Mouse (Mus musculus) naive thymus-derived CD4-positive, alpha-beta T cell, adult 5 months (primary cell): ENCODE results near the gene Tgif2. TPM values are rescaled to one million over a fixed set of nuclear protein-coding genes. Genes with fewer than 3 reads are reported as not detected.

Source experiments
- polyA plus RNA-seq: library from polyadenylated mRNA; unstranded; fragments of 100-300 nt; shearing (Covaris generic); gene quantifications from one replicate; pipeline ENCODE4 v1.2.1, GENCODE M21; 2017

The Tgif2 gene
- 65.4 TPM for polyA plus RNA-seq

DNA sequence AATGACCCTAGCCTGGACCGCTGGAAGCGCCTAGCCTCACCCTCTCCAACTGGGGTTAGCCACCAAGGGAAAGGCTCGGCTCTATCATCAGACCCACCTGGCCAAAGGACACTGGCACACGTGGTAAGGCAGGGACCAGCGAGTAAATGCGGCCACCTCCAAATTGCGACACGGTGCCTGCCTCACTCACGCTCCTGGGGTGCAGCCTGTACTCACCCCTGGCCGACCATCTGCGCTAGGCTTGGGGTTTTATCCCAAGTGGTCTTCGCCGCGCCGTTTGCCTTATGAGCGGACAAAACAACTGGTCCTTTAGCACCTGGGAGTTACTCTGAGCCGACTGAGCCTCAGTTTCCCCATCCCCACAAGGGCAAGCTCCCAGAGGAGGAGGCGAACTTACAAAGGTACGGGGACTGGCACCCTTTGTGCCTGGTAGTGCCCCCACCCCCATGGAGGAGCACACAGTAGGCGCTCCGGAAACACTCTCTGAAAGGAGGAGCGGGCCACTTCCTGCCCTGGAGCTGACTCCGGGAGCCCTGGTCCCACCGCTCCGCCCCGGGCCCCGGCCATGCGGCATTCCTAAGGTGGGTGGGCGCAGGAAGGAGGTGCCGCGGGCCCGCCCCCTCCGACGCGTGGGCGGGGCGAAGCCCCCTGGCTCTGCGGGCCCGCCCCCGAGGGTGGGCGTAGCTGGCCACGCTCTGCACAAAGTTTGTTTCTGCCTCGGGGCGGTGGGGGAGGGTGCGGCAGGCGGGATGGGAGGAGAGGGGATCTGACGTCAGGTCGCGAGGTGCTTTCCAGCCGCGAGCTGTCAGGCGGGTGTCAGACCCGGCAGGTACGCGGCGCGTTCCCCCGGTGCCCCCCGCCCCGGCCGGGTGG, at the start of gene Tgif2:
Tgif2 (plus strand) TSS at position 689 of the 873 bp plus-strand sequence.

DNA sequence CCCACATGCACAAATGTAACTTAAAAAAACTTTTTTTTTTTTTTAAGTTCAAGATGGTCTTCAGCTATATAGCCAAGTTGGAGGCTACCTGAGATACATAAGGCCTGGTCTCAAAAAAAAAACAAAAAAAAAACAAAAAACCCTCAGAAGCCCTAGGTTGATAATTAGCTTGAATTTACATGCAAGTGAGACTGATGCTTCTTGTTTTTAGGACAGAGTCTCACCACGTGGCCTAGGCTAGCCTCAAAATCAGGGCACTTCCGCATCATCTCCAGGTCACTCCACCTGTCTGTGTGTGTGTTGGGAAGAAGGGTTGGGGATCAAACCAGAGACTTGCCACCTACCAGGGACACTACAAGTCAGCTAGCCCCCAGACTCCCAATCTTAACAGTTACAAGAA, 18.0 kb downstream of the Tgif2 start, which contains the start of gene 4930518I15Rik:
4930518I15Rik (minus strand) TSS at position 112 of the 400 bp plus-strand sequence.

DNA sequence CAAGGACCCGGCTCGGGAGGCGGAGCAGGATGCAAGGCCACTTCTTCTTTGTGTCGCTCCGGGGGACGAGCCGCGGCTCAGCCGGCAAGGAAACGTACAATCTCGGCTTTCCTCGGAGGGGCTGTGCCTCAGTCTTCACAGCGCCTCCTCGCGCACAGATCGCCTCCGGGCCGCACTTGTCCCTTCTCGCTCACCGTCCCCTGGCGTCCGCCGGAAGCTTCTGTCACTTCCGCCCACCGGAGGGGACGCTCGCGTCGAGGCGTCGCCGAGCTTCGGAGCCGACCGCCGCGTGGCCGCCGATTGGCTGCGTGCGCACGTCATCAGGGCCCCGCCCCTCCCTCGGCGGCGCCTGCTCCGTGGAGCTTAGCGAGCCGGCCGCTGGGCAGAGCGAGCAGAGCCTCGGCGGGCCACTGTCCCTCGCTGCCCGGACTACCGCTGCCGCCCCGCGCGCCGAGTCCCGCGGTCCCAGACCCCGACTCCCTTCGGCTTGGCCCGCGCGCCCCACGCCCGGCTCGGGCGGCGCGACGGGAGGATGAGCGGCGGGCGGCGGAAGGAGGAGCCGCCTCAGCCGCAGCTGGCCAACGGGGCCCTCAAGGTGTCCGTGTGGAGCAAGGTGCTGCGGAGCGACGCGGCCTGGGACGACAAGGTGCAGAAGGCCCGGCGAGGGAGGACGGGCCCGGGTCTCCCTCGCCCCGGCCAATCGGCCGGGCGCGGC, 23.1 kb downstream of the Tgif2 start, which contains the start of gene Rab5if:
Rab5if (plus strand) TSS at position 357 of the 715 bp plus-strand sequence.

DNA sequence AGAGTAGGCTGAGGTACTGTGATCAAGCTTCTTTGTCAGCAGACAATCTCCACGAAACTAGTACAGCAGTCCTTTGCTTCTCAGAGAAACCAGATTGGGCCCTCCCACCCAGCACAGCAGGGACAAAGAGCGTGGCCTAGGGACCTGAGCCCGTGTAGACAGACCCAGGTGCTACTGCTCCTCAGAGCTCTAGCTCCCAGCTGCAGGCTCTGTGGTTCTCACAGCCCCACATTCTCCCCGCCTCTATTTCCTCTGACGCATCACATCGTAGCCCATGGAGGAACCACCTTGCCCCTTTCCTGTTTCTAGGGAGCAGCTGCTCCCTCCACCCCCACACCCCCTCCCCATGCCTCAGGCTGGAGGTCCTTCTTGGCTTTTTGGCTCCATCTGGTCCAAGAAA, 47.2 kb downstream of the Tgif2 start, which contains the start of gene Sla2:
Sla2 (minus strand) TSS at position 176 of the 400 bp plus-strand sequence.

Other genes with a start within 250 kb of the Tgif2 start
- gene Dlgap4, start 226.3 kb upstream of the Tgif2 start, polyA plus RNA-seq, result 82.5 TPM
- not detected for gene Myl9, start 64.6 kb upstream of the Tgif2 start, polyA plus RNA-seq
- 4.5 TPM for gene 4930518I15Rik, start 17.9 kb downstream of the Tgif2 start, polyA plus RNA-seq
- 99.5 TPM for gene Rab5if, start 23.1 kb downstream of the Tgif2 start, polyA plus RNA-seq
- 70.0 TPM for gene Sla2, start 47.2 kb downstream of the Tgif2 start, polyA plus RNA-seq
- gene Ndrg3, start 152.0 kb downstream of the Tgif2 start, polyA plus RNA-seq, result 269 TPM
- 12.7 TPM for gene Dsn1, start 167.1 kb downstream of the Tgif2 start, polyA plus RNA-seq
- gene Soga1, start 239.2 kb downstream of the Tgif2 start, polyA plus RNA-seq, result not detected
- gene Tldc2, start 247.0 kb downstream of the Tgif2 start, polyA plus RNA-seq, result not detected